Mouse (Mus musculus) right cerebral cortex, adult 18-20 months (tissue): ENCODE data around the gene Lpar4.

Experiments
- DNase-seq: peaks from one replicate; pipeline ENCODE4 v3.0.0; 2022; ENCODE audit warnings: mixed read lengths

Lpar4 gene

GRCm38 (mm10) chrX:106920175-106920827, at the start of gene Lpar4:
Lpar4 (plus strand) TSS chrX:106920625.
- DNase-seq: no peak

- DNase-seq: no peak
Measured at GRCm38 (mm10) chrX:106871426-106871825, 49.0 kb upstream of the Lpar4 start.

- no peak for DNase-seq
Measured at GRCm38 (mm10) chrX:106871894-106872293, 48.5 kb upstream of the Lpar4 start.

GRCm38 (mm10) chrX:106872315-106872714, 48.1 kb upstream of the Lpar4 start:
- DNase-seq: no peak

- no peak for DNase-seq
Measured at GRCm38 (mm10) chrX:106897707-106898275, 22.6 kb upstream of the Lpar4 start.

- DNase-seq: no peak
Measured at GRCm38 (mm10) chrX:106920828-106921619, 599 bp downstream of the Lpar4 start.

GRCm38 (mm10) chrX:106924572-106924971, 4.1 kb downstream of the Lpar4 start:
- DNase-seq: no peak

GRCm38 (mm10) chrX:106939326-106939725, 18.9 kb downstream of the Lpar4 start:
- no peak for DNase-seq

- DNase-seq: no peak
Measured at GRCm38 (mm10) chrX:106950558-106950957, 30.1 kb downstream of the Lpar4 start.

- no peak for DNase-seq
Measured at GRCm38 (mm10) chrX:106951016-106951415, 30.6 kb downstream of the Lpar4 start.

- no peak for DNase-seq
Measured at GRCm38 (mm10) chrX:106953840-106954239, 33.4 kb downstream of the Lpar4 start.

GRCm38 (mm10) chrX:106962233-106962632, 41.8 kb downstream of the Lpar4 start:
- DNase-seq: no peak

GRCm38 (mm10) chrX:106964326-106964725, 43.9 kb downstream of the Lpar4 start:
- DNase-seq: no peak
